Mouse (Mus musculus) A20 (cell line): ENCODE measurements around the gene Fbxl15.

ENCODE experiments used
- DNase-seq: peaks from one replicate; pipeline ENCODE4 v3.0.0-alpha.2; 2011; ENCODE audit warnings: low read depth, low spot score

The Fbxl15 gene

GRCm38 (mm10) chr19:46328081-46329030 lies at the start of gene Fbxl15:
Gene Fbxl15 (plus strand): TSS chr19:46328184.
- DNase-seq, result peak; percentile 99

GRCm38 (mm10) chr19:46282081-46282849 lies 45.7 kb upstream of the Fbxl15 start:
- DNase-seq, result peak; percentile 14

GRCm38 (mm10) chr19:46284686-46285085 lies 43.3 kb upstream of the Fbxl15 start:
- DNase-seq, result no peak

- no peak for DNase-seq
Observed at GRCm38 (mm10) chr19:46285631-46286030, 42.4 kb upstream of the Fbxl15 start.

- DNase-seq, result no peak
Observed at GRCm38 (mm10) chr19:46286047-46286446, 41.9 kb upstream of the Fbxl15 start.

GRCm38 (mm10) chr19:46286926-46287325 lies 41.1 kb upstream of the Fbxl15 start:
- no peak for DNase-seq

GRCm38 (mm10) chr19:46287566-46287965 lies 40.4 kb upstream of the Fbxl15 start:
- DNase-seq, result no peak

- DNase-seq, result peak; percentile 37
Observed at GRCm38 (mm10) chr19:46290535-46291105, 37.4 kb upstream of the Fbxl15 start.

- no peak for DNase-seq
Observed at GRCm38 (mm10) chr19:46296938-46297337, 31.0 kb upstream of the Fbxl15 start.

GRCm38 (mm10) chr19:46300294-46301045 lies 27.5 kb upstream of the Fbxl15 start:
- DNase-seq, result no peak

- DNase-seq, result no peak
Observed at GRCm38 (mm10) chr19:46302551-46302950, 25.4 kb upstream of the Fbxl15 start.

- no peak for DNase-seq
Observed at GRCm38 (mm10) chr19:46303251-46304215, 24.5 kb upstream of the Fbxl15 start.

GRCm38 (mm10) chr19:46304216-46304841 lies 23.7 kb upstream of the Fbxl15 start, which contains the start of gene Nfkb2:
Gene Nfkb2 (plus strand): TSS chr19:46304320.
- DNase-seq, result peak; percentile 99

GRCm38 (mm10) chr19:46304908-46305333 lies 23.1 kb upstream of the Fbxl15 start:
- DNase-seq, result no peak

GRCm38 (mm10) chr19:46305432-46306267 lies 22.3 kb upstream of the Fbxl15 start:
- DNase-seq, result peak; percentile 97

- DNase-seq, result no peak
Observed at GRCm38 (mm10) chr19:46306268-46306610, 21.7 kb upstream of the Fbxl15 start.

- no peak for DNase-seq
Observed at GRCm38 (mm10) chr19:46306751-46307289, 21.2 kb upstream of the Fbxl15 start.

GRCm38 (mm10) chr19:46307781-46308180 lies 20.2 kb upstream of the Fbxl15 start:
- no peak for DNase-seq
